Mouse (Mus musculus): ENCODE measurements around the gene Ppfia3. TPM values are rescaled to one million over a fixed set of nuclear protein-coding genes. Genes with fewer than 3 reads are reported as not detected.

Ppfia3 gene
- polyA plus RNA-seq, 1 experiment from 2014 or later = 2.9 TPM

DNA sequence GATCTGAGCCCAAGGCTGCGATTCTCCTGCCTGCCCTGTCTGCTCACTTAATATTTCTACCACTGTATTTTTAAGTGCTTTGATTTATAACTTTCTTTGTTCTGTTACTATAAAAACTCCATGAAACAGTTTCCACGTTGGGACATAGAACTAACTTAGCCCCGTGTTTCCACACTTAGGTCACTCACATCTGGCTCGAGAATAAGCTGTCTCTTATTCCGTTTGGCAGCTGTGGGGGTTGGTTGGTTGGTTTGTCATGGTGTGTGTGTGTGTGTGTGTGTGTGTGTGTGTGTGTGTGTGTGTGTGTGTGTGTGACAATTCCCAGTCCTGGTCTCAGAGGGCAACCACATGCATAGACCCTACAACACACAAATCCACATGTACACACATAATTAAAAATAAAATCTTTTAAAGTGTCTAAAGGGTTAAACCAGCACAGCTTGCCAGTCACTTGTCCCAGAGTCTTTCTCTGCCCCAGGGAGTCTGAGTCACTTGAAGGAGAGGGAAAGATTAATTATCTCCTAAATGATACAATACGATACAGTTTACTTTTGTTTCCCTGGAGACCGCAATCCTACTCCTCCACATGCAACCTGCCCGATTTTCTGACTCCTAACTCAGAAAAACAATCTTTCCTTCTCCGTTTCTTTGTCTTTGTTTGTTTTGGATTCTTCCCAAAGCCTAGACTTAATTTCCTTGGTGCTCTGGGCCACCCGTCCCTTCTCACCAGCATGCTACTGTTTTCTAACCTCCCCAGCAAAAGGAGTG lies 53.9 kb downstream of the Ppfia3 start:
- Histone ChIP-seq H3K4me1 (peaks cover 35% of the 10 kb centered on the region), H3K36me3 (peaks cover 45% of the 10 kb centered on the region), H3K9me3 (no peaks in the 10 kb centered on the region), H3K27ac (no peak overlapping the region), H3K4me3 (no peak overlapping the region), H3K27me3 (ENCODE audit: insufficient read depth, poor library complexity, severe bottlenecking) (no peaks in the 10 kb centered on the region)
- no peak for DNase-seq (ENCODE audit: low spot score)
- 38% methylated on average over 10 of the region's 10 CpGs for WGBS

DNA sequence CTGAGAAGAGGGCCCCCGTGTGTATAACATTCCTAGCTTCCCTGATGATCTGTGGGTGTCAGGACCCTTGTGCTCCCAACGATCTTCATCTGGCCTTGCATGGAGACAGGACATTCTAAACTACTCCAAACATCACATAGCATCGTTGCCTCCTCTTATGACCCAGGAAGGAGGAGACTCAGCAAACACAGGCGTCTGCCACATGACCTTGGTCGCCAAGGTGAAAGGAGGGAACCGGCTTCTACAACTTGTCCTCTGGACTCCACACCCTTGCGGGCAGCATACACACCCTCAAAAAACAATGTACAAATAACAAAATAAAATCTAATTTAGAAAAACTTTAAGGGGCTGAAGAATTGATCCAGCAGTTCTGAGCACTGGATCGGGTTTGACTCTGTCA lies 54.8 kb downstream of the Ppfia3 start:
- Histone ChIP-seq H3K4me3 (no peak overlapping the region), H3K36me3 (peaks cover 42% of the 10 kb centered on the region), H3K9me3 (no peaks in the 10 kb centered on the region), H3K4me1 (peaks cover 35% of the 10 kb centered on the region), H3K27me3 (ENCODE audit: insufficient read depth, poor library complexity, severe bottlenecking) (no peaks in the 10 kb centered on the region), H3K27ac (peak overlapping the region; percentile 44; the same call in 1 of the 2 replicates)
- WGBS = 44% methylated on average over 8 of the region's 8 CpGs
- DNase-seq (ENCODE audit: low spot score) = no peak

DNA sequence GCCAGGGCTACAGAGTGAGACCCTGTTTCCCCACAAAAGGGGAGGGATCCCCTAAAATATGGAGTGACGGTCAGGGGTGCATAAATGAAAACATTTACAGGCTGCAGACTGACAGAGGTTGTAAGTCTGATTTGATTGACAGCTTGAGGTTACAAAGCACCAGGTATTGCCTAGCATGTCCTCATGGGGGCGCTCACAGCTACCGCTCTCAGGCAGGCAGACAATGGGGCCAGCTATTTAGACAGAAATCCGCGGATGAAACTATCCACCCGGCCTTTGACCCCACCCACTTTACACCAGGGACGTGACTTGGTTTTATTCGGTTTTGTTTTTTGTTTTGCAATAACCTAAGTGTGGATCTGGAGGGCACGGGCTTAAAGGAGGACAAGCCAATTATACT lies 57.4 kb downstream of the Ppfia3 start:
- DNase-seq (ENCODE audit: low spot score) = no peak
- H3K4me1 ChIP-seq = peaks cover 39% of the 10 kb centered on the region
- 17% methylated on average over 9 of the region's 9 CpGs for WGBS
- peaks cover 3% of the 10 kb centered on the region; the same call in 1 of the 2 replicates for H3K27me3 ChIP-seq (ENCODE audit: insufficient read depth, poor library complexity, severe bottlenecking)
- no peak overlapping the region for H3K4me3 ChIP-seq
- H3K36me3 ChIP-seq = peaks cover 31% of the 10 kb centered on the region
- H3K27ac ChIP-seq = no peak overlapping the region
- H3K9me3 ChIP-seq = no peaks in the 10 kb centered on the region

DNA sequence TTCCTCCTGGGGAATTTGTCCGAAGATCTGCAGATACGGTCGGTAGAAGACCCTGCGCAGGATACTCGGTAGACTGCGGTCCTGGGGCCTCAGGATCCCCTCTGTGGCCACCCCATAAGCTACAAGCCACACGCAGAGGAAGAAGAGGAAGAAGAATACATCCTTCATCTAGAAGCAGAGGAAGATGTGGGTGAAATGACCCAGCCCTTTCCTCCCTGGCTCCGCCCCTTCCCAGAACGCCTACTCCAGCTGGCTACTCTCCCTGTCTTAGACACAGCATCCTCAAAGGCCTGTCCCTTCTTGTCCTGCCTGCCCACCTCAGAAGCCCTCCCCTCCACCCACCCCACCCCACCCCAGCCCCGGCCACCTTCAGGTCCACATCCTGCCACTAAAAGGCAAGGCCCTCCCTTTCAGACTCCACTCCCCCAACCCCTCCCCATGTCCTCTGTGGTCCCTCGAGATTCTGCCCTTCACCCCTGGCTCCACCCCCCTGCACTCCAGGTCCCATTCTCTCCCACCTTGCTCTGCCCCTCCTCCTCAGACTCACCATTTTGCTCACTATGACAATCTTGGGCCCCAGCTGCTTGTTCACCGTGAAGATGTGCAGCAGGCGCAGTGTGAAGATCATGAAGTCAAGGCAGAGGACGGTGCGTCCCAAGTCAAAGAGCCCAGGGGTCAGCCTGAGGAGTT lies 58.1 kb downstream of the Ppfia3 start:
- no peaks in the 10 kb centered on the region for H3K9me3 ChIP-seq
- peaks cover 10% of the 10 kb centered on the region for H3K27me3 ChIP-seq (ENCODE audit: insufficient read depth, poor library complexity, severe bottlenecking)
- 70% methylated on average over 15 of the region's 15 CpGs for WGBS
- H3K36me3 ChIP-seq = peaks cover 29% of the 10 kb centered on the region
- H3K4me3 ChIP-seq = no peak overlapping the region
- H3K4me1 ChIP-seq = peaks cover 35% of the 10 kb centered on the region
- H3K27ac ChIP-seq = no peak overlapping the region
- no peak for DNase-seq (ENCODE audit: low spot score)

DNA sequence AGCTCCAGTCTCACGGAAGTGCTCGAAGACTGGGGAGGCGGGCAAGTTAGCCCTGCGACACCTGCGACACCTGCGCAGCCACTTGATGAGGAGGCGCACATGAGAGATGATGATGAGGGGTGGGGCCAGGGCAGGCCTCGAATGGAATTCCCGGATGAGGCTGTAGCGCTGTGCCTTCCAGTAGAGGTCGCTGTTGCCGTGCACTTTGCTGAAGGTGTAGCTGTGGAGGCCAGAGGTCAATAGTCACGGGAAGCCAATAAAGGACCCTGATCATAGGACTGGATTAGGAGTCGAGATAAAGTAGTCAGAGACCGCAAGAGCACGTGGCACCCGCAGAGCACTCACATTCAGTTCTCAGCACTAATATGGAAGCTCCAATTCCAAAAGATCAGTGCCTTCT lies 61.5 kb downstream of the Ppfia3 start:
- Histone ChIP-seq H3K4me1 (peaks cover 15% of the 10 kb centered on the region), H3K27ac (no peak overlapping the region), H3K4me3 (peak overlapping the region; percentile 33), H3K27me3 (ENCODE audit: insufficient read depth, poor library complexity, severe bottlenecking) (peaks cover 17% of the 10 kb centered on the region), H3K36me3 (peaks cover 37% of the 10 kb centered on the region), H3K9me3 (no peaks in the 10 kb centered on the region)
- DNase-seq (ENCODE audit: low spot score) = no peak
- WGBS = 2% methylated on average over 17 of the region's 17 CpGs

DNA sequence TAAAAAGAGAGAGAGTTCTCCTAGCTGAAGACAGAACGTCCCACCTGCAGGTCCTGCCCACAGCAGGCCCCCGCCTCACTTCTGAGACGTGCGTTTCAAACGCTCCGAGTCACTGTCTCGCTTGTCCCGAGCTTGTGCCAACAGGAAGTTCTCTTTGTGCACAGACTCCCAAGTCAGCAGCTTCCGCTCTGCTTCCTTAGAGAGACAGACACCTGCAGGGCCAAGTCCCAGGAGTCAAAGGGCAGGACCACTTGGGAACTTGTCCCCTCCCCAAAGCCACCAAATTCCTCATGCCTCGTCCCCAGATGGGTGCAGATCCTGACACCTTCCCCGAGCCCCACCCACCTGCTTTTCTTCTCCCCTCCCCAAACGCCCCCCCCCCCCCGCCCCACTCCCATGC lies 62.0 kb downstream of the Ppfia3 start:
- peak overlapping the region; percentile 33 for H3K4me3 ChIP-seq
- H3K36me3 ChIP-seq = peaks cover 33% of the 10 kb centered on the region
- whole genome bisulfite sequencing = 21% methylated on average over 12 of the region's 13 CpGs
- DNase-seq (ENCODE audit: low spot score) = no peak
- peaks cover 15% of the 10 kb centered on the region for H3K4me1 ChIP-seq
- H3K27ac ChIP-seq = no peak overlapping the region
- H3K27me3 ChIP-seq (ENCODE audit: insufficient read depth, poor library complexity, severe bottlenecking) = peaks cover 17% of the 10 kb centered on the region
- no peaks in the 10 kb centered on the region for H3K9me3 ChIP-seq

DNA sequence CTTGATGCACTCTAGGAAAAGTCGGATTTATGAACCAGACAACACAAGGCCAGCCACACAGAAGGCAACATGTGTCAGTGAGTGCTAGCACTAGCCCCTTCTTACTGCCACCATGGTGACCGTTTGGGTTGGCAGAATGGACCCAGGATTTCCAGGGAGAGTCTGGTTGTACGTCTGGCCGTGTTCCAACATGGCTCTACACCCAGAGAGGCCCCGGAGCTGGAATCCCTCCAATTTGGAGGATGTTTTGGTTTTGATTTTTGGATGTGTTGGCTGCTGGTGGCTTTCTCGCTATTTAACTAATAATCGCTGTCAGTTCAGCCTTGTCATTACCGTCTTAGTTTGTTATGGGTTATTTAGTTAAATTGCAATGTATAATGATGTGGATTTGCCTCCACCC lies 64.2 kb downstream of the Ppfia3 start:
- H3K4me3 ChIP-seq = no peak overlapping the region
- H3K27me3 ChIP-seq (ENCODE audit: insufficient read depth, poor library complexity, severe bottlenecking) = peaks cover 17% of the 10 kb centered on the region
- H3K9me3 ChIP-seq = no peaks in the 10 kb centered on the region
- no peak for DNase-seq (ENCODE audit: low spot score)
- 84% methylated on average over 8 of the region's 8 CpGs for WGBS
- peaks cover 10% of the 10 kb centered on the region for H3K4me1 ChIP-seq
- peaks cover 23% of the 10 kb centered on the region for H3K36me3 ChIP-seq
- H3K27ac ChIP-seq = no peak overlapping the region

DNA sequence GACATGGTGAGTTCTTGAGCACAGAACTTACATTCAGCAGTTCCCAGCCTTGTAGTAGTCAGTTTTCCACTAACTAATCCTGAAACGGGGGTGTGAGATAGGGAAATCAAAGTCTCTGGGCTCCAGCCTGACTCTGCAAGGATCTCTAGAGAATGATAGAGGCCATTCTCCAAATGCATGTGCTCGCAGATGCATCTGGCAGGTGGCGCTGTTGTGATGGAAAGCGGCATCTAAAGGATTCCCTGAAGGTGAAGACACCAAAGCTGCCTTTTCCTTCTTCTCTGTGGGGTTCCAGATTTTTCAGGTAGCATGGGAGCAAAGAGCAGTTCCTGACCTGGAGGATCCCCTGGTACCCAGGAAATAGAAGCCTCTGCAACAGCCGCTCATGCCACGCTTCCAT lies 66.5 kb downstream of the Ppfia3 start:
- WGBS = 13% methylated on average over 6 of the region's 6 CpGs
- no peak for DNase-seq (ENCODE audit: low spot score)
- peaks cover 20% of the 10 kb centered on the region for H3K36me3 ChIP-seq
- H3K27ac ChIP-seq = no peak overlapping the region
- peaks cover 17% of the 10 kb centered on the region for H3K27me3 ChIP-seq (ENCODE audit: insufficient read depth, poor library complexity, severe bottlenecking)
- H3K4me3 ChIP-seq = peak overlapping the region; percentile 2; the same call in 1 of the 2 replicates
- no peaks in the 10 kb centered on the region for H3K9me3 ChIP-seq
- peaks cover 7% of the 10 kb centered on the region for H3K4me1 ChIP-seq

DNA sequence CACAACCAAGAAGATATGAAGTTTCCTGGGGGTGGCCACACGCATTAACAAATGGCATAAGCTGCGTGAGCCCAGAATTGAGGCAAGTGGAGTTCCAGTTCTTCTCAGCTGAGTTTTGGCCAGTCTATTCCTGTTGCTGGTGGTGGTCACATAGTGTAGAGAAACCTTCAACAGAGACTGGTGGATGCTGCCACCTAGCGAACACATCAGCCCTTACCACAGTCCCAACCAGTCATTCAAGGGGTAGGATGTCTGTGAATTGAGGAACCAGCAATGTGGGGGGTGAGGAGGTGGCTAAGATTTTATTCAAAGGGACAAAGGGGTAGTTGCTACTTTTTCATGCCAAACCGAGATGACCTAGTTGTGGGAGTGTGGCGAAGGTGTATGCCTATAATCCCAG lies 67.1 kb downstream of the Ppfia3 start:
- Histone ChIP-seq H3K9me3 (no peaks in the 10 kb centered on the region), H3K4me1 (peaks cover 2% of the 10 kb centered on the region; the same call in 1 of the 2 replicates), H3K27ac (no peak overlapping the region), H3K27me3 (ENCODE audit: insufficient read depth, poor library complexity, severe bottlenecking) (peaks cover 17% of the 10 kb centered on the region), H3K36me3 (peaks cover 19% of the 10 kb centered on the region), H3K4me3 (no peak overlapping the region)
- 11% methylated on average over 5 of the region's 5 CpGs for WGBS
- DNase-seq (ENCODE audit: low spot score) = peak; percentile 82

DNA sequence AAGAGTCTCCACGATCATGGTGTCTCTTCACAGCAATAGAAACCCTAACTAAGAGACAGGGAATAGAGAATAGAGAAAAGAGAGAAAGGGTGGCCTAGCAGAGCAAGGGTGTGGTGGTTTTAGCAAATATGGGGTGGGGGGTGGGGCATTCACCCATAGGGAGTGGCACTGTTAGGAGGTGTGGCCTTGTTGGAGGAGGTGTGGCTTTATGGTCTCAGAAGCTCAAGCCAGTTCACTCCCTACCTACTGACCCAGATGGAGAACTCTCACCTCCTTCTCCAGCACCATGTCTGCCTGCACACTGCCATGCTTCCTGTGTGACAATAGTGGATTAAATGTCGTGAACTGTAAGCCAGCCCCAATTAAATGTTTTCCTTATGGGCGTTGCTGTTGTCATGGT lies 69.3 kb downstream of the Ppfia3 start:
- H3K9me3 ChIP-seq = no peaks in the 10 kb centered on the region
- no peak for DNase-seq (ENCODE audit: low spot score)
- H3K27ac ChIP-seq = no peak overlapping the region
- 56% methylated on average over 3 of the region's 3 CpGs for WGBS
- peaks cover 8% of the 10 kb centered on the region for H3K27me3 ChIP-seq (ENCODE audit: insufficient read depth, poor library complexity, severe bottlenecking)
- H3K4me1 ChIP-seq = no peaks in the 10 kb centered on the region
- H3K36me3 ChIP-seq = no peaks in the 10 kb centered on the region
- no peak overlapping the region for H3K4me3 ChIP-seq

DNA sequence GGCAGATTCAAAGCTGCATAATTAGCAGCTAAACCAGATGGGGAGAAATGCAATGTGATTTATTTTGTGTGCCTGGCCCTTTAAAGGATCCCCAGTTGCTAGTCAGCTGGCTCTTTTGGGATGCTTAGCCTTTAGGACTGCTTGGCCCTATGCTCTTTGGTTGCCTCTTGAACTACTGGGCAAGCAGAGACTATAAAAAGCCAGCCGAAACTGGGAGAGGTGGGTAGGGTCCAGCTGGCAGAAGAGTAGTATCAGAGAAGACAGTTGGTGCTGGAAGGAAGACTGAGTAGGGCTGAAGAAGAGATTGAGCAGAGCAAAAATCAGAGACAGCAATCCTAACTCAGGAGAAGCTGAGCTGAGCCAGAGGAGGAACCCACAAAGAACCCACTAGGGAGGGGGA lies 70.2 kb downstream of the Ppfia3 start:
- Histone ChIP-seq H3K36me3 (no peaks in the 10 kb centered on the region), H3K4me1 (no peaks in the 10 kb centered on the region), H3K27me3 (ENCODE audit: insufficient read depth, poor library complexity, severe bottlenecking) (peaks cover 8% of the 10 kb centered on the region), H3K4me3 (no peak overlapping the region), H3K27ac (no peak overlapping the region), H3K9me3 (no peaks in the 10 kb centered on the region)
- DNase-seq (ENCODE audit: low spot score) = no peak
- 78% methylated on average over 1 of the region's 1 CpGs for WGBS

Measured in heart, embryonic 10.5 days (tissue).